ENCODE assay signal across 8 mouse cellular contexts in genomic region chr7:113369620-113370340, GRCm38 (mm10). TPM values are rescaled to one million over a fixed set of nuclear protein-coding genes. Genes with fewer than 3 reads are reported as not detected.
A peak's percentile ranks its signal among the peaks of the same experiment; 100 is the strongest.
DNase-seq lines count a peak whose midpoint lies in the region; ATAC-seq and TF ChIP-seq lines count a peak whose summit lies in the region.

No protein-coding gene starts in this region.

- peak; percentile 79 for ATAC-seq in forebrain, embryonic 15.5 days (replicated peaks)

- H3K9me3 ChIP-seq in forebrain, embryonic 15.5 days, result no peaks in the 10 kb centered on the region

- H3K36me3 ChIP-seq in forebrain, embryonic 15.5 days, result no peaks in the 10 kb centered on the region

- H3K27me3 ChIP-seq in forebrain, embryonic 15.5 days, result no peaks in the 10 kb centered on the region

- H3K4me3 ChIP-seq in bone marrow, adult 2 months (replicated peaks; ENCODE audit: control insufficient read depth, low read depth, low read length), result peak overlapping the region; percentile 83
- H3K4me3 ChIP-seq in forebrain, embryonic 15.5 days, result peak overlapping the region; percentile 97

- peak overlapping the region; percentile 97 for H3K9ac ChIP-seq in forebrain, embryonic 15.5 days (replicated peaks)

- H3K4me2 ChIP-seq in forebrain, embryonic 15.5 days (replicated peaks), result peak overlapping the region; percentile 73

- TF ChIP-seq CTCF in bone marrow, adult 2 months (IDR thresholded peaks at IDR 0.05; ENCODE audit: control insufficient read depth, insufficient read depth, low read length), result peak; percentile 47; the same call in 1 of the 2 replicates

- DNase-seq in ES-CJ7 (ENCODE audit: low read depth, low spot score), result peak; percentile 68
- peak; percentile 78 for DNase-seq in heart, postnatal 4 days
- DNase-seq in layer of hippocampus, adult 9-11 months, result peak; percentile 48
- peak; percentile 84 for DNase-seq in lung, postnatal 10 days
- DNase-seq in retina, embryonic 14.5 days (ENCODE audit: low spot score), result peak; percentile 76
- DNase-seq in urinary bladder, postnatal 25 days (ENCODE audit: low spot score), result peak; percentile 69

- peak overlapping the region; percentile 88 for H3K27ac ChIP-seq in bone marrow, adult 2 months (ENCODE audit: control insufficient read depth, insufficient read depth, low read depth, low read length, poor library complexity)
- peak overlapping the region; percentile 86 for H3K27ac ChIP-seq in forebrain, embryonic 15.5 days (replicated peaks)

- no peaks in the 10 kb centered on the region; the same call in 1 of the 2 replicates for H3K4me1 ChIP-seq in bone marrow, adult 2 months (ENCODE audit: control insufficient read depth, insufficient read depth, low read length)
- peaks cover 25% of the 10 kb centered on the region for H3K4me1 ChIP-seq in forebrain, embryonic 15.5 days

- WGBS in bone marrow, adult 2 months, result under 1% methylated on average over 44 of the region's 44 CpGs
- under 1% methylated on average over 44 of the region's 44 CpGs for WGBS in forebrain, embryonic 15.5 days

- TF ChIP-seq POLR2A in bone marrow, adult 2 months (IDR thresholded peaks at IDR 0.05; ENCODE audit: borderline replicate concordance, control insufficient read depth, low read depth, low read length), result no peak

RNA-seq across cellular contexts. Expression of gene Btbd10, which starts 0.6 kb away (rescaled TPM):
- 10.0 and 10.4 TPM in 2 replicates for polyA plus RNA-seq in bone marrow, adult 2 months (2011; ENCODE audit: insufficient read depth, insufficient read length, low replicate concordance, missing spikeins)
- polyA plus RNA-seq in forebrain, embryonic 15.5 days (2015; fragmentation: Nextera tagmentation; extraction: Ambion mirVana), result 68.2 and 69.6 TPM in 2 replicates
- 10 to 100 TPM; 20.4 to 21.9 TPM for total RNA-seq in heart, postnatal 4 days (2021)

RNA-seq across cellular contexts. Expression of gene Pth, which starts 18.6 kb away (rescaled TPM):
- polyA plus RNA-seq in bone marrow, adult 2 months (2011; ENCODE audit: insufficient read depth, insufficient read length, low replicate concordance, missing spikeins), result not detected in 2 replicates
- not detected in 2 replicates for polyA plus RNA-seq in forebrain, embryonic 15.5 days (2015; fragmentation: Nextera tagmentation; extraction: Ambion mirVana)
- not detected for total RNA-seq in heart, postnatal 4 days (2021)

Comparison
In these comparisons a context has a peak if more than half of its experiments do, and no peak if none do; other contexts are left out.
1. Peak in every context shown above with its lines: DNase-seq, ATAC-seq, H3K4me3 ChIP-seq and H3K27ac ChIP-seq.